Mouse (Mus musculus): ENCODE data around the gene Tada2a.

- TF ChIP-seq POLR2A (IDR thresholded peaks at IDR 0.05; ENCODE audit: borderline replicate concordance, insufficient read depth, low read length) (no peak), CTCF (IDR thresholded peaks at IDR 0.05; ENCODE audit: borderline replicate concordance, insufficient read depth, low read depth, low read length) (no peak)
These were observed 52.4 kb downstream of the Tada2a start for GRCm38 (mm10) chr11:84077008-84077407.

Data from cerebellum, adult 2 months (tissue).